Mouse (Mus musculus) lung, postnatal 0 days (tissue): ENCODE measurements around the gene Runx2.
A peak's percentile ranks its signal among the peaks of the same experiment; 100 is the strongest.

Experiments used
- CTCF ChIP-seq: IDR thresholded peaks from 2 replicates; pipeline ENCODE4 v1.5.1; 2016; ENCODE audit warnings: antibody characterized with exemption, mild to moderate bottlenecking
- EP300 ChIP-seq: IDR thresholded peaks from 2 replicates; pipeline ENCODE4 v1.6.1; 2016; ENCODE audit warnings: antibody characterized with exemption, mild to moderate bottlenecking, control low read depth

- TF ChIP-seq CTCF (no peak), EP300 (peak; percentile 99)
These were observed 104.9 kb downstream of the Runx2 start for GRCm38 (mm10) chr17:44709516-44710252.
